Mouse (Mus musculus) kidney, embryonic 16.5 days (tissue): Measurements from ENCODE around the gene Olfr689. TPM values are rescaled to one million over a fixed set of nuclear protein-coding genes. Genes with fewer than 3 reads are reported as not detected.

ENCODE experiments used
- ATAC-seq: fragments of 200-750 bp; cut with Nextera tagmentation; 2 replicates; pipeline ENCODE4 v1.8.0; 2017; ENCODE audit warnings: moderate TSS enrichment; ENCODE audit not compliant: low FRiP score, low TSS enrichment
- H3K27ac ChIP-seq: fragments of 300-500 bp; sonication (generic); 2 replicates; pipeline ENCODE4 v1.5.1; 2014; ENCODE audit warnings: low read length
- H3K27me3 ChIP-seq: fragments of 300-500 bp; sonication (generic); 2 replicates; pipeline ENCODE4 v1.6.1; 2014; ENCODE audit warnings: low read length, control low read depth, mixed read lengths; ENCODE audit not compliant: insufficient read depth
- H3K36me3 ChIP-seq: fragments of 300-500 bp; sonication (generic); 2 replicates; pipeline ENCODE4 v1.6.1; 2014; ENCODE audit warnings: low read length, control low read depth, mixed read lengths; ENCODE audit not compliant: insufficient read depth
- H3K4me1 ChIP-seq: fragments of 300-500 bp; sonication (generic); 2 replicates; pipeline ENCODE4 v1.6.1; 2014; ENCODE audit warnings: low read length, control low read depth, mixed read lengths; ENCODE audit not compliant: insufficient read depth
- H3K4me2 ChIP-seq: fragments of 300-500 bp; sonication (generic); replicated peaks from 2 replicates; pipeline ENCODE4 v1.6.1; 2014; ENCODE audit warnings: low read depth, low read length
- H3K4me3 ChIP-seq: fragments of 300-500 bp; sonication (generic); 2 replicates; pipeline ENCODE4 v1.5.1; 2014; ENCODE audit warnings: mild to moderate bottlenecking, low read length
- H3K9ac ChIP-seq: fragments of 300-500 bp; sonication (generic); replicated peaks from 2 replicates; pipeline ENCODE4 v1.6.1; 2014; ENCODE audit warnings: low read length
- H3K9me3 ChIP-seq: fragments of 300-500 bp; sonication (generic); 2 replicates; pipeline ENCODE4 v1.6.1; 2016; ENCODE audit warnings: low read length, control low read depth
- WGBS: fragments of 180-500 bp; shearing (Covaris S2); extraction: QIAGEN DNeasy Blood & Tissue Kit; methylation state at CpG from one replicate; pipeline ENCODE4 v1.1.7; 2014; 5-methylcytosine and 5-hydroxymethylcytosine counted together
- polyA plus RNA-seq: library from polyadenylated mRNA; unstranded; fragments of >200 nt; fragmentation: Nextera tagmentation; extraction: Ambion mirVana; gene quantifications from 2 replicates; pipeline ENCODE4 v1.2.1, GENCODE M21; 2015

Gene Olfr689
- polyA plus RNA-seq, 1 experiment from 2014 or later, result not detected

DNA sequence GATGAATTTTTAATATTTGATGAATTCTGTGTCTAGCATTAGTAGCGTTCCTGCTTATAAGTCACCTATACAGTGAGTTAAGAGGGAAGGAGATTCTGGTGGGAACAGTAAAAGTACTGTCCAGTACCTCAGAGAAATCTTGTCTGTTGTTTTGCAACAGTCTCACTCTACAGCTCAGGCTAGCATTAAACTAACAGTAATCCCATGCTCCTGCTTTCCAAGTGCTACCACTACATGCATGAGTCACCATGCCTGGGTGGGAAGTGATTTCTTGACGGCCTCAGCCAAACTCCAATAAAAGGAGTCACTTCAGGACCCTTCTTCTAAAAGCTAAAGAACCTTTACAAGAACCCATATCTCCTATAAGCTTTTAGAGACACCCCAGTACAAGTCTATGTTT is 50.7 kb downstream of the Olfr689 start:
- Histone ChIP-seq H3K9ac (no peak overlapping the region), H3K27ac (no peak overlapping the region), H3K9me3 (no peaks in the 10 kb centered on the region), H3K27me3 (no peaks in the 10 kb centered on the region), H3K4me1 (no peaks in the 10 kb centered on the region), H3K4me2 (no peak overlapping the region), H3K36me3 (no peaks in the 10 kb centered on the region), H3K4me3 (no peak overlapping the region)
- 74% methylated on average over 2 of the region's 2 CpGs for WGBS
- ATAC-seq, result no peak

DNA sequence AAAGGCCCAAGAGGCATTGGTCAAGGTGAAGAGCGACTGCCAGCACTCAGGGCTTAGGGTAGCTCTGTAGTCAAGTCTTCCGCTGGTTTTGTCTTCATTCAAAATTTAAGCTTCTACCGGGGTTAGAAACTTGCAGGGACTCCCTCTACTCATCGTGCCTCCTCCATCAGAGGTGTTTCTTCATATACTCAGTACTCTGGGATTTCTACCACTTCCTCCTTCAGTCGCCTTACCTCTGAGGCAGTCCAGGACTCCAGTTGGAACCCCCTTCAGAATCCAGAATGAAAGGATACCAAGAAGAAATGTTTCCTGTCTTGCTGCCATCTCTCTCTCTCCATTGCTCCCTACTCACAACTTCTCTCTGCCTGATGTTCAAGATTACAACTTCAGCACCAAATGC is 56.3 kb downstream of the Olfr689 start:
- Histone ChIP-seq H3K27ac (no peak overlapping the region), H3K4me2 (no peak overlapping the region), H3K4me1 (no peaks in the 10 kb centered on the region), H3K4me3 (no peak overlapping the region), H3K9ac (no peak overlapping the region), H3K27me3 (no peaks in the 10 kb centered on the region), H3K36me3 (no peaks in the 10 kb centered on the region), H3K9me3 (no peaks in the 10 kb centered on the region)
- 84% methylated on average over 5 of the region's 5 CpGs for WGBS
- no peak for ATAC-seq

DNA sequence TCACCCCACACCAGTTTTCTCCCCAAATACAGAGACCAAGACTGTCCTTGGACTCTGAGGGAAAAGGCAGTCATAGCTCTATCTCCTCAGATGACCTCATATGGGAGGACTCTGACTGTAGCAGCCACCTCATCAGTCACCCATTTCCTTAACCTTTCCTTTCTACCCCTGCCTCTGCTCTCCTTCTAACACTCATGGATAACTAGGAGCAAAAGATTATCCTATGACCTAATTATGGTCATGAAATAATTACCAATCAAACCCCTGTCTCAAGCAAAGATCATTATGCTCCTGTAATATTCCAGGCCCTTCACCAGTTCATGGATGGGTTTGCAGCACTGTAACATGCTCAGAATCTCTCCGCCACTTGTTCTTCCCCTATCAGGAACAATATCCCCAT is 57.0 kb downstream of the Olfr689 start, which contains the start of gene Olfr692:
Gene Olfr692 (plus strand): TSS at position 301 of the 400 bp plus-strand sequence.
- Histone ChIP-seq H3K4me2 (no peak within 1 kb of the TSS), H3K9ac (no peak within 1 kb of the TSS), H3K36me3 (no peaks in the 10 kb centered on the region), H3K9me3 (no peaks in the 10 kb centered on the region), H3K4me3 (no peak within 1 kb of the TSS), H3K27me3 (no peaks in the 10 kb centered on the region), H3K4me1 (no peaks in the 10 kb centered on the region), H3K27ac (no peak within 1 kb of the TSS)
- ATAC-seq, result no peak
- WGBS, result 96% methylated on average over 1 of the region's 1 CpGs

DNA sequence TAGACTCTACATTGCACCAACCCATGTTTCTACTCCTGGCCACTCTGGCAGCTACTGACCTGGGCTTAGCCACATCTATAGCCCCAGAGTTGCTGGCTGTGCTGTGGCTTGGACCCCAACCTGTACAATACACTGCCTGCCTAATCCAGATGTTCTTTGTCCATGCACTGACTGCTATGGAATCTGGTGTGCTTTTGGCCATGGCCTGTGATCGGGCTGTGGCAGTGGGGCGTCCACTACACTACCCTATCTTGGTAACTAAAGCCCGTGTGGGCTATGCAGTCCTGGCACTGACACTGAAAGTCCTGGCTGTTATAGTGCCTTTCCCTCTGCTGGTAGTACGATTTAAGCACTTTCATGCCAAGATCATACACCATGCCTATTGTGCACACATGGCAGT is 57.6 kb downstream of the Olfr689 start:
- WGBS, result 93% methylated on average over 4 of the region's 4 CpGs
- no peaks in the 10 kb centered on the region for H3K9me3 ChIP-seq
- H3K4me1 ChIP-seq, result no peaks in the 10 kb centered on the region
- H3K27me3 ChIP-seq, result no peaks in the 10 kb centered on the region
- no peak overlapping the region for H3K4me2 ChIP-seq
- ATAC-seq, result no peak
- H3K4me3 ChIP-seq, result no peak overlapping the region
- no peak overlapping the region for H3K9ac ChIP-seq
- no peak overlapping the region for H3K27ac ChIP-seq
- H3K36me3 ChIP-seq, result 0 out of 2 replicates have a peak, but pooled peaks cover 2% of the 10 kb centered on the region

Other genes with a start within 250 kb of the Olfr689 start
- gene Olfr678, start 246.7 kb upstream of the Olfr689 start, polyA plus RNA-seq, result not detected in 2 replicates
- gene Olfr679, start 230.0 kb upstream of the Olfr689 start, polyA plus RNA-seq, result not detected in 2 replicates
- not detected in 2 replicates for gene Olfr680-ps1, start 218.3 kb upstream of the Olfr689 start, polyA plus RNA-seq
- not detected in 2 replicates for gene Olfr681, start 194.3 kb upstream of the Olfr689 start, polyA plus RNA-seq
- gene Olfr683, start 164.2 kb upstream of the Olfr689 start, polyA plus RNA-seq, result not detected in 2 replicates
- not detected in 2 replicates for gene Olfr684, start 147.5 kb upstream of the Olfr689 start, polyA plus RNA-seq
- not detected in 2 replicates for gene Olfr685, start 125.2 kb upstream of the Olfr689 start, polyA plus RNA-seq
- not detected in 2 replicates for gene Olfr686, start 103.7 kb upstream of the Olfr689 start, polyA plus RNA-seq
- gene Olfr688, start 23.1 kb upstream of the Olfr689 start, polyA plus RNA-seq, result not detected in 2 replicates
- not detected in 2 replicates for gene Olfr690, start 22.9 kb downstream of the Olfr689 start, polyA plus RNA-seq
- not detected in 2 replicates for gene Olfr691, start 31.1 kb downstream of the Olfr689 start, polyA plus RNA-seq
- gene Olfr692, start 57.1 kb downstream of the Olfr689 start, polyA plus RNA-seq, result not detected in 2 replicates
- gene Gm5901, start 63.9 kb downstream of the Olfr689 start, polyA plus RNA-seq, result not detected in 2 replicates
- 47.2 and 49.2 TPM in 2 replicates for gene Fam160a2, start 88.9 kb downstream of the Olfr689 start, polyA plus RNA-seq
- gene Cnga4, start 93.4 kb downstream of the Olfr689 start, polyA plus RNA-seq, result not detected in 2 replicates
- gene Cckbr, start 114.6 kb downstream of the Olfr689 start, polyA plus RNA-seq, result 0.67 and 0.85 TPM in 2 replicates
- gene Cavin3, start 171.1 kb downstream of the Olfr689 start, polyA plus RNA-seq, result 59.4 and 75.7 TPM in 2 replicates
- 58.7 and 60.7 TPM in 2 replicates for gene Smpd1, start 243.2 kb downstream of the Olfr689 start, polyA plus RNA-seq